Mouse (Mus musculus): ENCODE data around the gene Ly6g6e. TPM values are rescaled to one million over a fixed set of nuclear protein-coding genes. Genes with fewer than 3 reads are reported as not detected.

Gene Ly6g6e
- polyA plus RNA-seq, 1 experiment = not detected

- TF ChIP-seq FOSL1 (IDR thresholded peaks at IDR 0.05; ENCODE audit: insufficient read depth, low read length, poor library complexity, severe bottlenecking) (no peak), USF1 (IDR thresholded peaks at IDR 0.05; ENCODE audit: low read depth) (no peak), CEBPB (IDR thresholded peaks at IDR 0.05; ENCODE audit: low read depth) (no peak), MYOG (IDR thresholded peaks at IDR 0.05; ENCODE audit: control insufficient read depth, extremely low read depth, insufficient read length) (no peak), CTCF (IDR thresholded peaks at IDR 0.05; ENCODE audit: control insufficient read depth, insufficient read depth, insufficient read length) (no peak), MYOD1 (IDR thresholded peaks at IDR 0.05; ENCODE audit: control insufficient read depth, insufficient read length, low read depth) (no peak), MAX (IDR thresholded peaks at IDR 0.05) (no peak)
- Histone ChIP-seq H3K36me3 (ENCODE audit: control insufficient read depth, insufficient read depth) (no peaks in the 10 kb centered on the region), H3K79me2 (ENCODE audit: control insufficient read depth, insufficient read depth) (no peaks in the 10 kb centered on the region), H3K79me3 (ENCODE audit: low read depth) (no peaks in the 10 kb centered on the region), H3K4me3 (ENCODE audit: insufficient read depth, poor library complexity, severe bottlenecking) (no peak overlapping the region), H3ac (ENCODE audit: control insufficient read depth, insufficient read length, low read depth) (no peak overlapping the region), H3K27me3 (ENCODE audit: control insufficient read depth, insufficient read depth, insufficient read length) (peaks cover 11% of the 10 kb centered on the region)
Observed at GRCm38 (mm10) chr17:35082841-35083576, 6.3 kb downstream of the Ly6g6e start.

- Histone ChIP-seq H3K27me3 (ENCODE audit: control insufficient read depth, insufficient read depth, insufficient read length) (peaks cover 8% of the 10 kb centered on the region), H3K79me3 (ENCODE audit: low read depth) (no peaks in the 10 kb centered on the region), H3K79me2 (ENCODE audit: control insufficient read depth, insufficient read depth) (no peaks in the 10 kb centered on the region), H3ac (ENCODE audit: control insufficient read depth, insufficient read length, low read depth) (no peak overlapping the region), H3K4me3 (ENCODE audit: insufficient read depth, poor library complexity, severe bottlenecking) (no peak overlapping the region), H3K36me3 (ENCODE audit: control insufficient read depth, insufficient read depth) (no peaks in the 10 kb centered on the region)
- no peak for TF ChIP-seq CEBPB (IDR thresholded peaks at IDR 0.05; ENCODE audit: low read depth)
- no peak for TF ChIP-seq CTCF (IDR thresholded peaks at IDR 0.05; ENCODE audit: control insufficient read depth, insufficient read depth, insufficient read length)
- TF ChIP-seq MYOD1 (IDR thresholded peaks at IDR 0.05; ENCODE audit: control insufficient read depth, insufficient read length, low read depth) = no peak
- TF ChIP-seq FOSL1 (IDR thresholded peaks at IDR 0.05; ENCODE audit: insufficient read depth, low read length, poor library complexity, severe bottlenecking) = no peak
- TF ChIP-seq USF1 (IDR thresholded peaks at IDR 0.05; ENCODE audit: low read depth) = no peak
- no peak for TF ChIP-seq MYOG (IDR thresholded peaks at IDR 0.05; ENCODE audit: control insufficient read depth, extremely low read depth, insufficient read length)
- TF ChIP-seq MAX (IDR thresholded peaks at IDR 0.05) = no peak
Observed at GRCm38 (mm10) chr17:35083929-35084497, 7.3 kb downstream of the Ly6g6e start.

- TF ChIP-seq FOSL1 (IDR thresholded peaks at IDR 0.05; ENCODE audit: insufficient read depth, low read length, poor library complexity, severe bottlenecking) = no peak
- TF ChIP-seq MYOD1 (IDR thresholded peaks at IDR 0.05; ENCODE audit: control insufficient read depth, insufficient read length, low read depth) = no peak
- no peak for TF ChIP-seq MAX (IDR thresholded peaks at IDR 0.05)
- TF ChIP-seq CTCF (IDR thresholded peaks at IDR 0.05; ENCODE audit: control insufficient read depth, insufficient read depth, insufficient read length) = no peak
- TF ChIP-seq USF1 (IDR thresholded peaks at IDR 0.05; ENCODE audit: low read depth) = no peak
- TF ChIP-seq MYOG (IDR thresholded peaks at IDR 0.05; ENCODE audit: control insufficient read depth, extremely low read depth, insufficient read length) = no peak
- H3K79me2 ChIP-seq (ENCODE audit: control insufficient read depth, insufficient read depth) = peaks cover 9% of the 10 kb centered on the region
- H3K36me3 ChIP-seq (ENCODE audit: control insufficient read depth, insufficient read depth) = no peaks in the 10 kb centered on the region
- H3K79me3 ChIP-seq (ENCODE audit: low read depth) = no peaks in the 10 kb centered on the region
- no peak within 1 kb of the TSS for H3ac ChIP-seq (ENCODE audit: control insufficient read depth, insufficient read length, low read depth)
- H3K4me3 ChIP-seq (ENCODE audit: insufficient read depth, poor library complexity, severe bottlenecking) = no peak within 1 kb of the TSS
- H3K27me3 ChIP-seq (ENCODE audit: control insufficient read depth, insufficient read depth, insufficient read length) = peaks cover 8% of the 10 kb centered on the region
Observed at GRCm38 (mm10) chr17:35085208-35085865, 8.6 kb downstream of the Ly6g6e start, which contains the start of gene Ly6g6f. Gene Ly6g6f, minus strand, starts transcription at chr17:35085610.

GRCm38 (mm10) chr17:35088151-35088550 is 11.4 kb downstream of the Ly6g6e start:
- H3ac ChIP-seq (ENCODE audit: control insufficient read depth, insufficient read length, low read depth) = no peak overlapping the region
- H3K79me3 ChIP-seq (ENCODE audit: low read depth) = peaks cover 3% of the 10 kb centered on the region
- peaks cover 3% of the 10 kb centered on the region for H3K27me3 ChIP-seq (ENCODE audit: control insufficient read depth, insufficient read depth, insufficient read length)
- peaks cover 7% of the 10 kb centered on the region for H3K36me3 ChIP-seq (ENCODE audit: control insufficient read depth, insufficient read depth)
- H3K4me3 ChIP-seq (ENCODE audit: insufficient read depth, poor library complexity, severe bottlenecking) = no peak overlapping the region
- TF ChIP-seq CTCF (IDR thresholded peaks at IDR 0.05; ENCODE audit: control insufficient read depth, insufficient read depth, insufficient read length) (no peak), USF1 (IDR thresholded peaks at IDR 0.05; ENCODE audit: low read depth) (no peak), MYOD1 (IDR thresholded peaks at IDR 0.05; ENCODE audit: control insufficient read depth, insufficient read length, low read depth) (no peak), CEBPB (IDR thresholded peaks at IDR 0.05; ENCODE audit: low read depth) (no peak)
- H3K79me2 ChIP-seq (ENCODE audit: control insufficient read depth, insufficient read depth) = peaks cover 17% of the 10 kb centered on the region

GRCm38 (mm10) chr17:35088825-35089644 is 12.3 kb downstream of the Ly6g6e start, which contains the start of gene Abhd16a:
Gene Abhd16a, plus strand, starts transcription at chr17:35089263.
- Histone ChIP-seq H3K79me2 (ENCODE audit: control insufficient read depth, insufficient read depth) (peaks cover 17% of the 10 kb centered on the region), H3K27me3 (ENCODE audit: control insufficient read depth, insufficient read depth, insufficient read length) (no peaks in the 10 kb centered on the region), H3ac (ENCODE audit: control insufficient read depth, insufficient read length, low read depth) (peak within 1 kb of the TSS; percentile 99), H3K4me3 (ENCODE audit: insufficient read depth, poor library complexity, severe bottlenecking) (peak within 1 kb of the TSS; percentile 57), H3K36me3 (ENCODE audit: control insufficient read depth, insufficient read depth) (peaks cover 7% of the 10 kb centered on the region), H3K79me3 (ENCODE audit: low read depth) (peaks cover 3% of the 10 kb centered on the region)
- TF ChIP-seq CTCF (IDR thresholded peaks at IDR 0.05; ENCODE audit: control insufficient read depth, insufficient read depth, insufficient read length) (no peak), MYOD1 (IDR thresholded peaks at IDR 0.05; ENCODE audit: control insufficient read depth, insufficient read length, low read depth) (no peak), MYOG (IDR thresholded peaks at IDR 0.05; ENCODE audit: control insufficient read depth, extremely low read depth, insufficient read length) (no peak), CEBPB (IDR thresholded peaks at IDR 0.05; ENCODE audit: low read depth) (no peak), MAX (IDR thresholded peaks at IDR 0.05) (peak; percentile 87), FOSL1 (IDR thresholded peaks at IDR 0.05; ENCODE audit: insufficient read depth, low read length, poor library complexity, severe bottlenecking) (no peak), USF1 (IDR thresholded peaks at IDR 0.05; ENCODE audit: low read depth) (no peak)
